Comparison of ENCODE assay signal across 28 mouse cellular contexts in genomic region chr3:151057491-151057890, GRCm38 (mm10).
A peak's percentile ranks its signal among the peaks of the same experiment; 100 is the strongest.
DNase-seq lines count a peak whose midpoint lies in the region; ATAC-seq and TF ChIP-seq lines count a peak whose summit lies in the region.
"Had no signal": no experiment of that assay in that cellular context is flagged by ENCODE, and none has a peak within 500 bp of the region (broad histone marks: within the 10 kb centered on the region; RNA-seq: fewer than 3 reads in every experiment).

No protein-coding gene starts in this region.

- no peak overlapping the region for H3K4me3 ChIP-seq in forebrain, postnatal 0 days (ENCODE audit: low read depth, low read length)
- no peak overlapping the region for H3K4me3 ChIP-seq in forebrain, embryonic 16.5 days (replicated peaks; ENCODE audit: low read length)
- H3K4me3 ChIP-seq in embryonic facial prominence, embryonic 15.5 days (replicated peaks): no peak overlapping the region
- no peak overlapping the region for H3K4me3 ChIP-seq in hindbrain, embryonic 16.5 days (ENCODE audit: low read length)
- no peak overlapping the region for H3K4me3 ChIP-seq in heart, embryonic 10.5 days
- H3K4me3 ChIP-seq: erythroblast, embryonic 14.5 days; forebrain, embryonic 10.5 days; forebrain, embryonic 15.5 days; gastrocnemius, adult 2 months; heart, embryonic 13.5 days had no signal

- DNase-seq in forebrain, postnatal 0 days: peak; percentile 24
- DNase-seq in NIH3T3 (ENCODE audit: low read depth) (peak; percentile 19), adipocyte (ENCODE audit: low spot score) (peak; percentile 10)
- DNase-seq in heart, embryonic 10.5 days (ENCODE audit: low spot score): no peak
- DNase-seq: adrenal gland, postnatal 10 days; adrenal gland, postnatal 36 days; cerebellum, adult 11-12 months; cerebellum, adult 8-10 months; cerebellum, postnatal 10 days; cerebellum, postnatal 36 days; embryo, embryonic 11 days; gastrocnemius, adult 2 months; gastrocnemius, postnatal 14 days; heart, adult 11 months; heart, postnatal 14 days; heart, postnatal 4 days; kidney, adult 2 months had no signal

- H3K27ac ChIP-seq in forebrain, postnatal 0 days (ENCODE audit: low read depth, low read length): no peak overlapping the region
- no peak overlapping the region for H3K27ac ChIP-seq in forebrain, embryonic 16.5 days (ENCODE audit: low read length)
- peak overlapping the region; percentile 65 for H3K27ac ChIP-seq in embryonic facial prominence, embryonic 15.5 days (replicated peaks)
- no peak overlapping the region for H3K27ac ChIP-seq in hindbrain, embryonic 16.5 days (ENCODE audit: low read depth, low read length)
- H3K27ac ChIP-seq in heart, embryonic 10.5 days: no peak overlapping the region
- H3K27ac ChIP-seq: forebrain, embryonic 10.5 days; forebrain, embryonic 15.5 days; gastrocnemius, adult 2 months; hindbrain, embryonic 14.5 days had no signal

- no peaks in the 10 kb centered on the region for H3K9me3 ChIP-seq in forebrain, postnatal 0 days (ENCODE audit: low read length)
- no peaks in the 10 kb centered on the region for H3K9me3 ChIP-seq in forebrain, embryonic 16.5 days (ENCODE audit: control insufficient read depth, low read length)
- H3K9me3 ChIP-seq in embryonic facial prominence, embryonic 15.5 days (replicated peaks): no peaks in the 10 kb centered on the region
- no peaks in the 10 kb centered on the region for H3K9me3 ChIP-seq in hindbrain, embryonic 16.5 days (ENCODE audit: control insufficient read depth, low read length)
- H3K9me3 ChIP-seq in heart, embryonic 10.5 days: no peaks in the 10 kb centered on the region
- H3K9me3 ChIP-seq: forebrain, embryonic 10.5 days; forebrain, embryonic 15.5 days; heart, embryonic 13.5 days had no signal

- no peak overlapping the region for H3K4me2 ChIP-seq in forebrain, postnatal 0 days (ENCODE audit: low read depth)
- H3K4me2 ChIP-seq in forebrain, embryonic 16.5 days (ENCODE audit: low read length): no peak overlapping the region
- no peak overlapping the region for H3K4me2 ChIP-seq in embryonic facial prominence, embryonic 15.5 days (replicated peaks)
- H3K4me2 ChIP-seq in hindbrain, embryonic 16.5 days (ENCODE audit: low read length): no peak overlapping the region
- H3K4me2 ChIP-seq: forebrain, embryonic 15.5 days; heart, embryonic 13.5 days; hindbrain, embryonic 14.5 days had no signal

- no peaks in the 10 kb centered on the region for H3K36me3 ChIP-seq in forebrain, postnatal 0 days (ENCODE audit: insufficient read depth)
- H3K36me3 ChIP-seq in forebrain, embryonic 16.5 days (ENCODE audit: control insufficient read depth, insufficient read depth): no peaks in the 10 kb centered on the region
- no peaks in the 10 kb centered on the region for H3K36me3 ChIP-seq in embryonic facial prominence, embryonic 15.5 days
- no peaks in the 10 kb centered on the region for H3K36me3 ChIP-seq in hindbrain, embryonic 16.5 days (ENCODE audit: control insufficient read depth, insufficient read depth, low read length)
- no peaks in the 10 kb centered on the region for H3K36me3 ChIP-seq in heart, embryonic 10.5 days
- H3K36me3 ChIP-seq: forebrain, embryonic 10.5 days; forebrain, embryonic 15.5 days; heart, embryonic 13.5 days had no signal

- TF ChIP-seq CTCF in forebrain, postnatal 0 days (IDR thresholded peaks at IDR 0.05; ENCODE audit: low read depth): no peak

- H3K9ac ChIP-seq in forebrain, postnatal 0 days: no peak overlapping the region
- H3K9ac ChIP-seq in forebrain, embryonic 16.5 days (replicated peaks; ENCODE audit: low read depth, low read length): no peak overlapping the region
- H3K9ac ChIP-seq in embryonic facial prominence, embryonic 15.5 days: no peak overlapping the region
- H3K9ac ChIP-seq in hindbrain, embryonic 16.5 days (ENCODE audit: low read depth, low read length): no peak overlapping the region
- H3K9ac ChIP-seq: forebrain, embryonic 15.5 days; heart, embryonic 13.5 days; hindbrain, embryonic 14.5 days had no signal

- no peaks in the 10 kb centered on the region; the same call in 1 of the 2 replicates for H3K4me1 ChIP-seq in forebrain, postnatal 0 days (ENCODE audit: insufficient read depth)
- H3K4me1 ChIP-seq in forebrain, embryonic 16.5 days (replicated peaks; ENCODE audit: control insufficient read depth, insufficient read depth, low read length): no peaks in the 10 kb centered on the region
- no peaks in the 10 kb centered on the region for H3K4me1 ChIP-seq in embryonic facial prominence, embryonic 15.5 days
- no peaks in the 10 kb centered on the region for H3K4me1 ChIP-seq in hindbrain, embryonic 16.5 days (ENCODE audit: control insufficient read depth, insufficient read depth, low read depth, low read length)
- no peaks in the 10 kb centered on the region for H3K4me1 ChIP-seq in heart, embryonic 10.5 days
- H3K4me1 ChIP-seq: forebrain, embryonic 10.5 days; forebrain, embryonic 15.5 days; heart, embryonic 13.5 days had no signal

- WGBS in forebrain, postnatal 0 days: 22% methylated on average over 3 of the region's 3 CpGs
- WGBS in forebrain, embryonic 16.5 days: 30% methylated on average over 3 of the region's 3 CpGs
- WGBS in embryonic facial prominence, embryonic 15.5 days: 41% methylated on average over 3 of the region's 3 CpGs
- 67% methylated on average over 3 of the region's 3 CpGs for WGBS in hindbrain, embryonic 16.5 days
- WGBS in heart, embryonic 10.5 days: 86% methylated on average over 3 of the region's 3 CpGs

- no peaks in the 10 kb centered on the region for H3K27me3 ChIP-seq in forebrain, postnatal 0 days (ENCODE audit: insufficient read depth, low read length)
- H3K27me3 ChIP-seq in forebrain, embryonic 16.5 days (replicated peaks; ENCODE audit: control insufficient read depth, insufficient read depth, low read length): no peaks in the 10 kb centered on the region
- no peaks in the 10 kb centered on the region for H3K27me3 ChIP-seq in embryonic facial prominence, embryonic 15.5 days
- H3K27me3 ChIP-seq in hindbrain, embryonic 16.5 days (replicated peaks; ENCODE audit: control insufficient read depth, insufficient read depth, low read length): no peaks in the 10 kb centered on the region
- no peaks in the 10 kb centered on the region for H3K27me3 ChIP-seq in heart, embryonic 10.5 days (ENCODE audit: insufficient read depth, poor library complexity, severe bottlenecking)
- H3K27me3 ChIP-seq: forebrain, embryonic 15.5 days; heart, embryonic 13.5 days had no signal

- ATAC-seq in forebrain, postnatal 0 days: no peak
- ATAC-seq in forebrain, embryonic 16.5 days: no peak
- ATAC-seq in embryonic facial prominence, embryonic 15.5 days (ENCODE audit: insufficient number of reproducible peaks, low FRiP score, low TSS enrichment, low read depth): no peak
- ATAC-seq in hindbrain, embryonic 16.5 days: no peak
- ATAC-seq: activated CD4-positive, CD25-positive, alpha-beta regulatory T cell, adult 4 months; CD4-positive, CD25-positive, alpha-beta regulatory T cell, adult 4 months; forebrain, embryonic 15.5 days; intestine, postnatal 0 days had no signal
